Mouse (Mus musculus): ENCODE measurements around the gene E030030I06Rik.
"Not testable (repeated sequence)": the region's sequence is repeated elsewhere in the genome, so short reads cannot be mapped to it uniquely, and the experiment has no call there.

E030030I06Rik gene

DNA sequence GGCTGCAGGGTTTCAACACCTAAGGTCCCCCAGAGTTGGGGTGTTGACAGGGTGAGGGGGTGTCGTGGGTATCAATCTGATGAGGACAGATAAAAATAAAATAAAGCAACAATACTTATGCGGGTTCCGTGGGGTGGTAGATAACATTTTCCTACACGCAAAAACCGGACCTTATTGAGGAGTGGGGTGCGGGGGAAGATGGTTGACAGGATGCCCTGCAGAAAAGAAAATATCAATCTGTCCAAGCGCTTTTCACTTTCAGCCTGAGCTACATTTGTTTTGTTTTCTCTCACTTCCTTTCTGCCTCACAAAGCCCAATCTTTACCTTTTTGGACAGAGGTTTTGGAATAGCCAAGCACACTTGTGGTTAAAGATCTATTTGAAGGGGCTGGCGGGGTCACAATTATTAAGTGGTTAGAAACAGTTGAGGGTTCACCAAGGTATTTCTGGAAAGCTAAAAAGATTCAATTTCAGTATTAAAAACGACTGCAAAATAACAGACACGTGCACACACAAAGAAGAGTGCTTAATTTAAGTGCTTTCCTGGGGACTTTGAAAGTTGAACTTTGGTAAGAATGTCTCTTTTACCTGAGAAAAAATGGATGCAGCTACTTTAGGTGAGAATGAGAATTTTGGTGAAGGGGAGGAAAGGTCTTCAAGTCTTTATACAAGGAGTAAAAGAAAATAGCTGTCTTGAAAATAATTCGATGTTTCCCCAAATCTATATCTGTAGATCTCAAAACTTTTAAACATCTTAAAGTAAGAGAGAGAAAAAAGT, 3.0 kb upstream of the E030030I06Rik start:
- DNase-seq (ENCODE audit: low read depth, low spot score) = not testable (repeated sequence)

GRCm38 (mm10) chr10:22151056-22151862, 2.2 kb upstream of the E030030I06Rik start:
- not testable (repeated sequence) for DNase-seq (ENCODE audit: low read depth, low spot score)

DNA sequence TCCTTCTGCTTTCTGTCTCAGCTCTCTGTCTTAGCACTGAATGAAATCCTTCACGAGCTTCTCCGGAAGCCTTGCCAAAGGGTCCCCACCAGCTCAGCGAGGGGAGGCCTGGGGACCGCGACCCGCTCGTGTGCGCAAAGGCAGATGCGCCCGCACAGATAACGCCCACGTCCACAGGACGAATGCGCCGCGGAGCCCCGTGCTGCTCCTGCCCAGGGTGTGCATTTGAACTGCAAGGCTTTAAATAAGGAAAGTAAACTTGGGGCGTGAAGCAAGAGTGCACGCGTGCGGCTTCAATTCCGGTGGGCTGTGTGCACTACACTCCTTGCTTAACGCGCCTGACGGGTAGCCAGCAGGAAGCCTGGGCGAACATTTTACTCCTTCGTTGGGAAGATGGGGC, 1.5 kb upstream of the E030030I06Rik start:
- no peak for DNase-seq (ENCODE audit: low read depth, low spot score)

GRCm38 (mm10) chr10:22149691-22150465, 808 bp upstream of the E030030I06Rik start:
- no peak for DNase-seq (ENCODE audit: low read depth, low spot score)

DNA sequence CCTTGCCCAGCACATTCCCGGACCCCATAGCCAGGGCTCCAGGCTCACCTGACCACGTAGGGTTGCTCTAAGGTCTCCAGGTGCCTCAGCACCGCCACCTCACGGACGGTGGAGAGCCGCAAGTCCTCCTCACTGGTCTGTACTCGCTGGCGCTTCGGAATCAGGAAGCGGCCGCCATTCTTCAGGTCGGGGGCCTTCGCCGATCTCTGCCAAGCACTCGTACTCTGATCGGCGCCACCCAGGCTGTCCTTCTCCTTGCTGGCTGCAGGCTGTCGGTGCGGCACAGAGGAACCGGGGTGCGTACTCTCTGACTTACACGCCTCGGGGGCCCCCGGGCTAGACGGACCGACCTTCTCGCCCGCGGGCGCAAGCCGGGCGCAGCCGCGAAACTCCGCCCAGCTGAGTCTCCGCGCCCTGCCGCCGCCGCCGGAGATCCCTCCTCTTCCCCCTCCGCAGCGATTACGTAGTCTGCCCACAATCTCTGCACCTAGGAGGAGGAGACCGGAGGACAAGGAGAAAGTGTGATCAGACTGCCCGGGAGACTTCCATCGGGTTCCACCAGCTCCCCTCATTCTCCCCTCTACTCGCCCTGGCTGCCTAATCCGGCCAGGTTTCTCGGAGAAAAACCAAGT, 513 bp downstream of the E030030I06Rik start:
- DNase-seq (ENCODE audit: low read depth, low spot score) = no peak

GRCm38 (mm10) chr10:22142926-22143325, 6.1 kb downstream of the E030030I06Rik start:
- no peak for DNase-seq (ENCODE audit: low read depth, low spot score)

DNA sequence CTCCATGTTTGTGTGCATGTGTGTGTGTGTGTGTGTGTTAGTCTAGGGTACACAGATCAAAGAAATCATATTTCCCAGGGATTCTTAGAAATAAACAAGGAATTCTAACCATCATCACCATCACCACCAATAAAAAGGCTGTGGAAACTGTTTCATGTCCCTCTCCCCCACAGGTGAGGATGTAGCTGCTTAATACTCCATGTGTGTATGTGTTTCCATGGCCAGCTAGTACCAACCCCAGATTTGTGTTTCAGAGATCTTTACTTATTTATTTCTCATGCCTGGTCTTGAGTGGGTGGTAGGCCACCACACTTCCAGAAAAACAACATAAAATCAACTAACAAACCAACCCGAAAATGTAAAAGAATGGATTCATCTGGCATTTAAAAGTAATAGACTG, 6.9 kb downstream of the E030030I06Rik start:
- peak; percentile 61 for DNase-seq (ENCODE audit: low read depth, low spot score)

- no peak for DNase-seq (ENCODE audit: low read depth, low spot score)
Measured at GRCm38 (mm10) chr10:22140665-22141280, 8.3 kb downstream of the E030030I06Rik start.

DNA sequence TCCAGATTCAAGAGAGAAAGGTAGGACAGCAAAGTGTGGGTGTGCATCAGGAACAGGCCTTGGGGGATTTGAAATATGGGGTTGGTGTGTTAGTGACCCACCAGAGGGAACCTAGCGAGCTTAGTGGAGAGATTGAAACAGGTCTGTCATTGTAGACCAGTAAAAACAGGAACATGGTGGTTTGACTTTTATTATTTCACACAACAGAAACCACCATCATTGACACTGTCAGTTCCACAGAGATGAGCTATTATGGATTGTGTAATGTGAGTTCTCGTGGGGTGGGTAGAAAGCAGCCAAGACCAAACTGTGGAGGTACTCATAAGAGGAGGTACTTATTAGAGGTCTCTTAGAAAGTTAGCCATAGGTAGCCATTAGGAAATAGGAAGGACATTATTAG, 74.5 kb downstream of the E030030I06Rik start:
- no peak for DNase-seq (ENCODE audit: low read depth, low spot score)

GRCm38 (mm10) chr10:22072739-22073138, 76.3 kb downstream of the E030030I06Rik start:
- DNase-seq (ENCODE audit: low read depth, low spot score) = no peak

DNA sequence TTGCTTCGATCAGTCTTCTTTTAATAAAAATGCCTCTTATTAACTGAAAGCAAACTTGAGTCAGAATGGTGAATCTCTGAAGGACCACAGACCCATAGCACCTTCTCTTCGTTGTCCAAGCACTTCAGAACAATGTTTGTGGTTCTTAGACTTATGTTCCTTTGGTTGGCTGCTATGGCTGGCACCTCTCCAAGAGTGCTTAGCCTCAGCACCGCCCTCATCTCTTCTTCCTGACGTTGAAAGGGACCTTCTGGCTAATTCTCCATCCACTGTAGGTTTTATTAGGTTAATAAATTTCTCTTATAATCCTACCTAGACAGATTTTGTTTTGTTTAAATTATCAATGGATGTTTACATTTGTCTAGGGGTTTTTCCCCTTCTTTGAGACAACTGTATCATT, 78.5 kb downstream of the E030030I06Rik start:
- DNase-seq (ENCODE audit: low read depth, low spot score) = no peak

DNA sequence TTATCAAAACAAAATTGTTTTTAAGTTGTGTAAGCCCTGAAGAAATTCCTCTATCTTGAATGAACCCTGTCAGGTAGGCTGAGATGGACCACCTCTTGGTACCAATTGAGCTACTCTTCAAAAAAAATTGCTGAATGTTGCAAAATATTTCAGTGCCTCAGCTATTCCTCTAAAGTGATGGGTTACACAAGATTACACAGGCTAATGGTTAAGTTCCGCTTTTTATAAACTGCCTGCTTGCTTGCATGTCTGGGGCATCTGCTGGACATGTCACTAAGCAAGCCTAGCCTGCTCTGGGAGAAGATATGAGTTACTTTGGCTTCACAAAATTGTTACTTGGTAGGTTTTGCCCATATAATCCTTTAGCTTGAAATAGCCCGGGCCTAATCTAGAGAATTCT, 78.9 kb downstream of the E030030I06Rik start:
- no peak for DNase-seq (ENCODE audit: low read depth, low spot score)

DNA sequence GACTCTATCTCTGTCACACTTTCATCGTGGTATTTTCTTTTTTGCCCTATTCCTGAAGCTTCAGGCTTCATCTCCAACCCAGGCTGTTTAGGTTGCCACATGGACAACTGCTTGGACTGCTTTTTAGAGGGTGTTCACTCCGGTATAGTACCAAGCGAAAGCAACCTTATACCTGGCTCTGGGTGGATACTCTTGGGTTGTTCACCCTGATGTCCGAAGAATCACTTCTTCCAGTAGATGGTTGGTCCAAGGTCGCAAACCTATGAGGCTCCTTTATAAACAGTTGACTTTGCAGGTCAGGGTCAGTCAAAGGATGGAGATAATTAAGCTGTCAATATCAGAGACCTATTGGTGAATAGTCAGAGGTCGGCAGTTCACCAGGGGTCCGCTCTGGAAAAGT, 81.1 kb downstream of the E030030I06Rik start, which contains the start of gene 4930444G20Rik:
Gene 4930444G20Rik (minus strand): TSS at position 101 of the 400 bp plus-strand sequence.
- not testable (repeated sequence) for DNase-seq (ENCODE audit: low read depth, low spot score)
